8 mouse cellular contexts compared by ENCODE assay signal in the genomic region with DNA sequence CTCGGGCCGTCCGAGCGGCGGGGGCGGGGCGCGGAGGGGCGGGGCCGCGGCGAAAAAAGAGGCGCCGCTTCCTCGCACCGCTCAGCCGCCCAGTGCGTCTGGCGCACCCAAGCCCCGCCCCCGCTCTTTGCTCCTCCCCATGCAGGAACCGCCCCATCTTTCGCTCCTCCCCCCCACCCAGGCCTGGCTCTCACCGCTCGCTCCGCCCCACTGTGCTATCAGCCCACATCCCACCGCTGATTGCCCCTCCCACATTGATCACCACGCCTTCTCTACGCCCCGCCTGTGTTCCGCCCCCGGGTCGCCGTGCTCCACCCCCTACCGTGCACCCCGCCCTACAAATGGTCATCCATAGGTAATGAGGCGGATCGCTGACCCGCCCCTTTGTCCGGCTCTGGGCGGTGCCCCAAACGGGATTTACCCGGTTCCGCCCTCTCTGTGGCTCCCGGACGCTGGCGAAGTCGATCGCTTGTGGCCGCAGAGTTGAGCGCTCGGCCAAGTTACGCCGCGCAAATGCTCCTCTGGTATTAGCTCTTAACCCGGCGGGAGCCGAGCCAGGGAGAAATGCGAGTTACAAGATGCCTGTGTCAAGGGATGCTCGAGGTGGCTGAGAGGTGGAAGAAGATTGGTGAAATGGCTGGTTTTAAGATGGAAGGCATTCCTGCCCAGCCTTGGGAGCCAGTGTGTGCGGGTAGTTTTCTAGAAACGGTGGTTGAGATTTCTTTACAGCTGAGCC. TPM values are rescaled to one million over a fixed set of nuclear protein-coding genes. Genes with fewer than 3 reads are reported as not detected.
DNase-seq lines count a peak whose midpoint lies in the region; ATAC-seq lines count a peak whose summit lies in the region.

No protein-coding gene starts in this region.

- H3K4me2 ChIP-seq in heart, embryonic 13.5 days, result peak overlapping the region; percentile 95
- H3K4me2 ChIP-seq in liver, embryonic 13.5 days, result peak overlapping the region; percentile 96
- H3K4me2 ChIP-seq in stomach, embryonic 16.5 days (ENCODE audit: low read depth, low read length), result peak overlapping the region; percentile 82

- H3K27me3 ChIP-seq in heart, embryonic 13.5 days (replicated peaks), result no peaks in the 10 kb centered on the region
- no peaks in the 10 kb centered on the region for H3K27me3 ChIP-seq in liver, embryonic 13.5 days
- H3K27me3 ChIP-seq in stomach, embryonic 16.5 days (ENCODE audit: control insufficient read depth, insufficient read depth, low read length), result no peaks in the 10 kb centered on the region

- ATAC-seq in erythroid progenitor cell, adult 5-6 weeks (replicated peaks; ENCODE audit: low FRiP score, poor library complexity, severe bottlenecking), result peak; percentile 90
- ATAC-seq in heart, embryonic 13.5 days (ENCODE audit: extremely low read depth, insufficient number of reproducible peaks, low FRiP score, low TSS enrichment), result peak; percentile 93
- peak; percentile 86 for ATAC-seq in liver, embryonic 13.5 days (ENCODE audit: low read depth)
- peak; percentile 97 for ATAC-seq in stomach, embryonic 16.5 days (ENCODE audit: insufficient read depth, low FRiP score)

- DNase-seq in CD4-positive helper T cell, adult 2 months (ENCODE audit: low read depth, low spot score), result peak; percentile 97
- DNase-seq in brain, embryonic 18.5 days (ENCODE audit: low read depth, low spot score), result peak; percentile 90
- peak; percentile 100 for DNase-seq in kidney, postnatal 10 days
- peak; percentile 98 for DNase-seq in liver, embryonic 13.5 days
- peak; percentile 98 for DNase-seq in neural tube, embryonic 10.5 days (ENCODE audit: extremely low spot score, low spot score)

- no peaks in the 10 kb centered on the region for H3K36me3 ChIP-seq in heart, embryonic 13.5 days
- H3K36me3 ChIP-seq in liver, embryonic 13.5 days, result no peaks in the 10 kb centered on the region
- H3K36me3 ChIP-seq in stomach, embryonic 16.5 days (ENCODE audit: control insufficient read depth, insufficient read depth, low read length), result no peaks in the 10 kb centered on the region

- under 1% methylated on average over 56 of the region's 62 CpGs for WGBS in heart, embryonic 13.5 days
- WGBS in liver, embryonic 13.5 days (ENCODE audit: insufficient replicate concordance), result under 1% methylated on average over 59 of the region's 62 CpGs
- WGBS in stomach, embryonic 16.5 days, result under 1% methylated on average over 46 of the region's 62 CpGs

- H3K27ac ChIP-seq in heart, embryonic 13.5 days (replicated peaks), result peak overlapping the region; percentile 87
- peak overlapping the region; percentile 95 for H3K27ac ChIP-seq in liver, embryonic 13.5 days
- peak overlapping the region; percentile 97 for H3K27ac ChIP-seq in stomach, embryonic 16.5 days (ENCODE audit: low read length)

- peak overlapping the region; percentile 94 for H3K9ac ChIP-seq in heart, embryonic 13.5 days
- peak overlapping the region; percentile 97 for H3K9ac ChIP-seq in liver, embryonic 13.5 days
- peak overlapping the region; percentile 97 for H3K9ac ChIP-seq in stomach, embryonic 16.5 days (ENCODE audit: low read length)

- peaks cover 50% of the 10 kb centered on the region for H3K4me1 ChIP-seq in heart, embryonic 13.5 days
- H3K4me1 ChIP-seq in liver, embryonic 13.5 days (replicated peaks), result peaks cover 60% of the 10 kb centered on the region
- peaks cover 33% of the 10 kb centered on the region for H3K4me1 ChIP-seq in stomach, embryonic 16.5 days (ENCODE audit: control insufficient read depth, insufficient read depth, low read length)

- peak overlapping the region; percentile 79 for H3K4me3 ChIP-seq in heart, embryonic 13.5 days
- peak overlapping the region; percentile 88 for H3K4me3 ChIP-seq in liver, embryonic 13.5 days (replicated peaks)
- peak overlapping the region; percentile 90 for H3K4me3 ChIP-seq in stomach, embryonic 16.5 days (replicated peaks; ENCODE audit: low read length)

- no peaks in the 10 kb centered on the region for H3K9me3 ChIP-seq in heart, embryonic 13.5 days
- H3K9me3 ChIP-seq in liver, embryonic 13.5 days (replicated peaks), result no peaks in the 10 kb centered on the region
- H3K9me3 ChIP-seq in stomach, embryonic 16.5 days (replicated peaks; ENCODE audit: control insufficient read depth, low read length), result no peaks in the 10 kb centered on the region

RNA-seq across cellular contexts. Expression of a gene that starts 0.4 kb away (rescaled TPM):
- total RNA-seq in erythroid progenitor cell, adult 5-6 weeks (2015; ENCODE audit: low replicate concordance), result 8.8 and 13.3 TPM in 2 replicates
- 4.4 and 7.9 TPM in 2 replicates for total RNA-seq in erythroid progenitor cell, adult 5-6 weeks (2017; ENCODE audit: low replicate concordance)
- 40.8 and 42.0 TPM in 2 replicates for polyA plus RNA-seq in heart, embryonic 13.5 days (2015; fragmentation: Nextera tagmentation; extraction: Ambion mirVana)
- polyA plus RNA-seq in liver, embryonic 13.5 days (2015; fragmentation: Nextera tagmentation; extraction: Ambion mirVana), result 32.9 and 37.5 TPM in 2 replicates
- 77.3 and 88.1 TPM in 2 replicates for polyA plus RNA-seq in stomach, embryonic 16.5 days (2015; fragmentation: Nextera tagmentation; extraction: Ambion mirVana)

RNA-seq across cellular contexts. Expression of a gene that starts 46.6 kb away (rescaled TPM):
- 162 and 195 TPM in 2 replicates for total RNA-seq in erythroid progenitor cell, adult 5-6 weeks (2015; ENCODE audit: low replicate concordance)
- 261 and 301 TPM in 2 replicates for total RNA-seq in erythroid progenitor cell, adult 5-6 weeks (2017; ENCODE audit: low replicate concordance)
- polyA plus RNA-seq in heart, embryonic 13.5 days (2015; fragmentation: Nextera tagmentation; extraction: Ambion mirVana), result 48.6 and 50.4 TPM in 2 replicates
- polyA plus RNA-seq in liver, embryonic 13.5 days (2015; fragmentation: Nextera tagmentation; extraction: Ambion mirVana), result 67.9 and 78.3 TPM in 2 replicates
- 42.4 and 45.1 TPM in 2 replicates for polyA plus RNA-seq in stomach, embryonic 16.5 days (2015; fragmentation: Nextera tagmentation; extraction: Ambion mirVana)

Comparison
In these comparisons a context has a peak if more than half of its experiments do, and no peak if none do; other contexts are left out.
1. Peak in every context shown above with its lines: DNase-seq, ATAC-seq, H3K4me3 ChIP-seq and H3K27ac ChIP-seq.